Mouse (Mus musculus) MEL (cell line): ENCODE measurements at regions not wholly inside any gene's neighbourhood (a gene's known extent, or its start where the extent isn't known, plus 50 kb on each side); places are given as distances from the start of the nearest gene placed in this dataset.

ENCODE experiments used
- CTCF ChIP-seq, 3 experiments: IDR thresholded peaks in 2 of 3; conservative IDR thresholded peaks in 1 of 3; 2 replicates each; pipeline ENCODE4 v1.5.1; 2011 to 2012; ENCODE audit warnings: low read length in 3 of 3, low read depth in 2 of 3, mild to moderate bottlenecking in 2 of 3, improper control_type of control experiment in 1 of 3, inconsistent platforms in 1 of 3, mixed read lengths in 1 of 3, moderate library complexity in 1 of 3; ENCODE audit not compliant: control insufficient read depth in 1 of 3, insufficient read depth in 1 of 3, poor library complexity in 1 of 3, severe bottlenecking in 1 of 3
- POLR2A ChIP-seq, 2 experiments: IDR thresholded peaks; 2 replicates each; pipeline ENCODE4 v1.6.1; 2011 to 2012; ENCODE audit warnings: low read length in 2 of 2, mild to moderate bottlenecking in 2 of 2, control low read depth in 1 of 2, improper control_type of control experiment in 1 of 2, low read depth in 1 of 2, moderate library complexity in 1 of 2; ENCODE audit not compliant: control insufficient read depth in 1 of 2, insufficient read depth in 1 of 2, poor library complexity in 1 of 2

DNA sequence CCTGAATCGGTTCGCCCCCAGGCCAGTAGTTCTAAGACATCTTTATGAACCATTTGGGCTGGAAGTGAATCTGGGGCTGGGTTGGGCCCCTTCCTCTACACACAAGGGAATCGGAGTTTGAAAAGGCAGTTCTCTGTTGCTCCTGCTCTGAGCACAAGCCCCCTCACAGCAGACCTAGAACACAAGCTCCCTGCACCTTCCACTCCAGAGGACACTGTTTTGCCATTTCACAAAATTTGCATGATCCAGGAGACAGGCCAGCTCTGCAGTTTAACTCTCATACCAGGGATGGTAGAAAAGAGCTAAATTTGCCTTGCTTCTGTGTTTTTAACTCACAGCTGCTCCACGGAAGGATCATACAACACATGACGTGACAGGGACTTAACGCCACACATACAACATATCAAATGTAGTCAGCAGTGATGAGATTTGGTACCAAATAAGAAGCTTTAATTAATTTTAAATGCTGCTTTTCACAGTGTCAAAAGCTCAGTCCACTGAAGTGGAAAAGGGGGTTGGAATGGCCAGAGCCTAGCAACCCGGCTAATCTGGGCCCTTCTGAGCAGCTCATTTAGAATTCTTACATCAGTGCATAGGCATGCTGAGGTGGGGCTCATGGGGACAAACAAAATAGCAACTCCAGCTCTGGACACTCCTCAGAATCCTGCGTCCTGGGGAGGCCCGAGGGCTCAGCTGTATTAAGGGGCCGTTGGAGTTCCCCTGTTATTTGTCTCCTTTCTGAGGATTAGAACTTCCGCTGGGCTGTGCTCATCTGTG, 434.1 kb downstream of the Sox2 start:
- TF ChIP-seq CTCF (IDR thresholded peaks at IDR 0.05 in 2 of 3, conservative IDR thresholded peaks at IDR 0.05 in 1 of 3; ENCODE audit: control insufficient read depth in 1 of 3, insufficient read depth in 1 of 3, low read depth in 2 of 3, low read length in 3 of 3, poor library complexity in 1 of 3, severe bottlenecking in 1 of 3) (no peak), POLR2A (IDR thresholded peaks at IDR 0.05; ENCODE audit: control insufficient read depth in 1 of 2, insufficient read depth in 1 of 2, low read depth in 1 of 2, low read length in 2 of 2, poor library complexity in 1 of 2) (no peak)
